10 mouse cellular contexts compared by ENCODE assay signal in genomic region chr7:36317466-36318212, GRCm38 (mm10).
DNase-seq lines count a peak whose midpoint lies in the region; ATAC-seq and TF ChIP-seq lines count a peak whose summit lies in the region.
"Had no signal": no experiment of that assay in that cellular context is flagged by ENCODE, and none has a peak within 500 bp of the region (broad histone marks: within the 10 kb centered on the region; RNA-seq: fewer than 3 reads in every experiment).

No protein-coding gene starts in this region.

- peak; percentile 67 for ATAC-seq in lung, embryonic 16.5 days (ENCODE audit: low read depth)
- ATAC-seq in stomach, embryonic 15.5 days (ENCODE audit: insufficient read depth, low FRiP score, low read depth): peak; percentile 53; the same call in 1 of the 2 replicates
- ATAC-seq in forebrain, postnatal 0 days: no peak
- ATAC-seq: forebrain, embryonic 13.5 days had no signal

- H3K9ac ChIP-seq in lung, embryonic 16.5 days (ENCODE audit: low read length): no peak overlapping the region
- H3K9ac ChIP-seq in stomach, embryonic 15.5 days: no peak overlapping the region
- no peak overlapping the region for H3K9ac ChIP-seq in forebrain, postnatal 0 days
- H3K9ac ChIP-seq: forebrain, embryonic 13.5 days; neural tube, embryonic 13.5 days had no signal

- no peaks in the 10 kb centered on the region for H3K27me3 ChIP-seq in lung, embryonic 16.5 days (ENCODE audit: control insufficient read depth, insufficient read depth, low read depth, low read length)
- no peaks in the 10 kb centered on the region for H3K27me3 ChIP-seq in stomach, embryonic 15.5 days (replicated peaks)
- H3K27me3 ChIP-seq in forebrain, postnatal 0 days (ENCODE audit: insufficient read depth, low read length): no peaks in the 10 kb centered on the region
- H3K27me3 ChIP-seq: forebrain, embryonic 13.5 days; neural tube, embryonic 13.5 days had no signal

- intact Hi-C loops in gastrocnemius, postnatal 14 days (cut with DNase I; ENCODE audit: low total_unique reads): no loop called here

- H3K4me2 ChIP-seq in lung, embryonic 16.5 days (ENCODE audit: low read depth, low read length): no peak overlapping the region
- no peak overlapping the region for H3K4me2 ChIP-seq in stomach, embryonic 15.5 days
- H3K4me2 ChIP-seq in forebrain, postnatal 0 days (ENCODE audit: low read depth): no peak overlapping the region
- H3K4me2 ChIP-seq: forebrain, embryonic 13.5 days; neural tube, embryonic 13.5 days had no signal

- no peaks in the 10 kb centered on the region for H3K9me3 ChIP-seq in lung, embryonic 16.5 days (ENCODE audit: control insufficient read depth, low read length)
- no peaks in the 10 kb centered on the region for H3K9me3 ChIP-seq in stomach, embryonic 15.5 days
- H3K9me3 ChIP-seq in forebrain, postnatal 0 days (ENCODE audit: low read length): no peaks in the 10 kb centered on the region
- H3K9me3 ChIP-seq: forebrain, embryonic 13.5 days; neural tube, embryonic 13.5 days had no signal

- DNase-seq in lung, adult 18-20 months: no peak
- DNase-seq in gastrocnemius, postnatal 14 days: peak; percentile 88
- DNase-seq in heart, postnatal 4 days: peak; percentile 72
- DNase-seq in MN1 (ENCODE audit: low spot score): no peak
- DNase-seq in forebrain, postnatal 0 days: no peak
- DNase-seq in thymus, postnatal 25 days: no peak

- 18% methylated on average over 3 of the region's 3 CpGs for WGBS in lung, embryonic 16.5 days
- 29% methylated on average over 3 of the region's 3 CpGs for WGBS in stomach, embryonic 15.5 days
- WGBS in forebrain, postnatal 0 days: 60% methylated on average over 3 of the region's 3 CpGs

- H3K4me1 ChIP-seq in lung, embryonic 16.5 days (replicated peaks; ENCODE audit: control insufficient read depth, insufficient read depth, low read length): peaks cover 10% of the 10 kb centered on the region
- peaks cover 5% of the 10 kb centered on the region; the same call in 1 of the 2 replicates for H3K4me1 ChIP-seq in stomach, embryonic 15.5 days
- H3K4me1 ChIP-seq in forebrain, postnatal 0 days (ENCODE audit: insufficient read depth): no peaks in the 10 kb centered on the region
- H3K4me1 ChIP-seq: forebrain, embryonic 13.5 days had no signal

- H3K27ac ChIP-seq in lung, embryonic 16.5 days (ENCODE audit: low read length): no peak overlapping the region; the same call in 1 of the 2 replicates
- no peak overlapping the region for H3K27ac ChIP-seq in stomach, embryonic 15.5 days
- no peak overlapping the region for H3K27ac ChIP-seq in forebrain, postnatal 0 days (ENCODE audit: low read depth, low read length)
- H3K27ac ChIP-seq: forebrain, embryonic 13.5 days; neural tube, embryonic 13.5 days had no signal

- no peak overlapping the region for H3K4me3 ChIP-seq in lung, embryonic 16.5 days (ENCODE audit: low read length)
- no peak overlapping the region for H3K4me3 ChIP-seq in stomach, embryonic 15.5 days (replicated peaks)
- no peak overlapping the region for H3K4me3 ChIP-seq in forebrain, postnatal 0 days (ENCODE audit: low read depth, low read length)
- H3K4me3 ChIP-seq: forebrain, embryonic 13.5 days; neural tube, embryonic 13.5 days had no signal

- H3K36me3 ChIP-seq in lung, embryonic 16.5 days (ENCODE audit: control insufficient read depth, insufficient read depth, low read length): no peaks in the 10 kb centered on the region
- no peaks in the 10 kb centered on the region for H3K36me3 ChIP-seq in stomach, embryonic 15.5 days
- no peaks in the 10 kb centered on the region for H3K36me3 ChIP-seq in forebrain, postnatal 0 days (ENCODE audit: insufficient read depth)
- H3K36me3 ChIP-seq: neural tube, embryonic 13.5 days had no signal

- TF ChIP-seq CTCF in forebrain, postnatal 0 days (IDR thresholded peaks at IDR 0.05; ENCODE audit: low read depth): no peak

Comparison
In these comparisons a context has a peak if more than half of its experiments do, and no peak if none do; other contexts are left out.
1. DNase-seq: peak in gastrocnemius, postnatal 14 days (single experiment) and heart, postnatal 4 days (single experiment); none in lung, adult 18-20 months (0 of 2), MN1 (single experiment), forebrain, postnatal 0 days (single experiment) and thymus, postnatal 25 days (single experiment).